Mouse (Mus musculus) megakaryocyte, embryonic 14.5 days (primary cell): ENCODE measurements around the gene Natd1.

Experiments used
- FLI1 ChIP-seq: IDR thresholded peaks from 2 replicates; pipeline ENCODE4 v1.6.1; 2012; ENCODE audit warnings: low read length, inconsistent platforms, mixed read lengths
- GATA1 ChIP-seq: IDR thresholded peaks from 3 replicates; pipeline ENCODE4 v1.6.1; 2012; ENCODE audit warnings: mixed read lengths, low read length, inconsistent platforms, borderline replicate concordance

DNA sequence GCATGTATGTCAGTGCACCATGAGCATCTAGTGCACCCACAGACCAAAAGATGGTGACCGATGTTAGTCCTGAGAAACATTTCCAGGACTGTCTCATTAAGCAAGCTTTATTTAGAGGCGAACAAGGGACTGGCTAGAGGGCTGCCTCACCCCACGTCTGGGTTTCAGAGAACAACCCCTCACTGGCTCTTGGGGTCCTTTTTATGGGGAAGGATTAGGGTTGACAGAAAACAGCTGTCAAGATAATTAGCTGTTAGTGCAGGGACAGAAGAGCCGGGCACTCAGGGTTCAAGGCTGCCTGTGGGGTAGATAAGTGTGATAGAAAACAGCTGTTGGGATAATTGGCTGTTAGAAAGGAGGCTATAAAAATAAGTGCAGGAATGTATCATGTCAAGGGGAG lies 18.6 kb downstream of the Natd1 start:
- no peak for TF ChIP-seq GATA1
- no peak for TF ChIP-seq FLI1
